Mouse (Mus musculus) hindbrain, embryonic 10.5 days (tissue): Measurements from ENCODE around the gene Aig1. TPM values are rescaled to one million over a fixed set of nuclear protein-coding genes. Genes with fewer than 3 reads are reported as not detected.

Experiments
- DNase-seq: peaks from one replicate; pipeline ENCODE4 v3.0.0-alpha.2; 2017; ENCODE audit warnings: low spot score
- H3K27ac ChIP-seq: fragments of 300-500 bp; sonication (generic); 2 replicates; pipeline ENCODE4 v1.5.1; 2016; ENCODE audit warnings: mild to moderate bottlenecking, moderate library complexity
- H3K27me3 ChIP-seq: fragments of 300-500 bp; sonication (generic); 2 replicates; pipeline ENCODE4 v1.6.1; 2016; ENCODE audit warnings: mild to moderate bottlenecking; ENCODE audit not compliant: poor library complexity, insufficient read depth, severe bottlenecking
- H3K36me3 ChIP-seq: fragments of 300-500 bp; sonication (generic); 2 replicates; pipeline ENCODE4 v1.6.1; 2016; ENCODE audit warnings: mild to moderate bottlenecking, moderate library complexity
- H3K4me1 ChIP-seq: fragments of 300-500 bp; sonication (generic); replicated peaks from 2 replicates; pipeline ENCODE4 v1.6.1; 2016; ENCODE audit warnings: mild to moderate bottlenecking
- H3K4me3 ChIP-seq: fragments of 300-500 bp; sonication (generic); 2 replicates; pipeline ENCODE4 v1.5.1; 2016; ENCODE audit warnings: mild to moderate bottlenecking, moderate library complexity
- H3K9me3 ChIP-seq: fragments of 300-500 bp; sonication (generic); 2 replicates; pipeline ENCODE4 v1.6.1; 2016; ENCODE audit warnings: mild to moderate bottlenecking, moderate library complexity
- WGBS: fragments of 180-500 bp; shearing (Covaris S2); methylation state at CpG from one replicate; pipeline ENCODE4 v1.1.7; 2016; 5-methylcytosine and 5-hydroxymethylcytosine counted together
- polyA plus RNA-seq: library from polyadenylated mRNA; unstranded; fragments of >200 nt; fragmentation: Nextera tagmentation; extraction: Ambion mirVana; gene quantifications from 2 replicates; pipeline ENCODE4 v1.2.1, GENCODE M21; 2016

The Aig1 gene
- polyA plus RNA-seq, 1 experiment from 2014 or later = 38.6 TPM

GRCm38 (mm10) chr10:13682565-13682964, 186.2 kb downstream of the Aig1 start:
- H3K4me3 ChIP-seq = no peak overlapping the region
- no peaks in the 10 kb centered on the region for H3K9me3 ChIP-seq
- WGBS = 64% methylated on average over 3 of the region's 3 CpGs
- H3K36me3 ChIP-seq = no peaks in the 10 kb centered on the region
- no peak for DNase-seq
- H3K27me3 ChIP-seq = no peaks in the 10 kb centered on the region
- no peaks in the 10 kb centered on the region for H3K4me1 ChIP-seq
- no peak overlapping the region for H3K27ac ChIP-seq

GRCm38 (mm10) chr10:13677440-13677839, 191.3 kb downstream of the Aig1 start:
- H3K36me3 ChIP-seq = no peaks in the 10 kb centered on the region
- H3K4me3 ChIP-seq = no peak overlapping the region
- H3K9me3 ChIP-seq = no peaks in the 10 kb centered on the region
- no peak overlapping the region for H3K27ac ChIP-seq
- H3K4me1 ChIP-seq = 0 out of 2 replicates have a peak, but pooled peaks cover 11% of the 10 kb centered on the region
- WGBS = 89% methylated on average over 2 of the region's 2 CpGs
- H3K27me3 ChIP-seq = no peaks in the 10 kb centered on the region
- DNase-seq = no peak

GRCm38 (mm10) chr10:13675033-13675379, 193.8 kb downstream of the Aig1 start:
- H3K27me3 ChIP-seq = no peaks in the 10 kb centered on the region
- H3K9me3 ChIP-seq = no peaks in the 10 kb centered on the region

GRCm38 (mm10) chr10:13674304-13675032, 194.3 kb downstream of the Aig1 start:
- WGBS = 76% methylated on average over 7 of the region's 7 CpGs
- no peak for DNase-seq

More at GRCm38 (mm10) chr10:13675033-13675379, 193.8 kb downstream of the Aig1 start:
- no peaks in the 10 kb centered on the region for H3K36me3 ChIP-seq
- H3K27ac ChIP-seq = no peak overlapping the region
- WGBS = 86% methylated on average over 3 of the region's 3 CpGs
- no peak for DNase-seq
- H3K4me1 ChIP-seq = 0 out of 2 replicates have a peak, but pooled peaks cover 11% of the 10 kb centered on the region
- H3K4me3 ChIP-seq = no peak overlapping the region

GRCm38 (mm10) chr10:13667166-13667696, 201.5 kb downstream of the Aig1 start:
- no peaks in the 10 kb centered on the region for H3K36me3 ChIP-seq
- H3K9me3 ChIP-seq = no peaks in the 10 kb centered on the region
- no peak overlapping the region for H3K27ac ChIP-seq
- no peaks in the 10 kb centered on the region for H3K4me1 ChIP-seq
- DNase-seq = no peak
- H3K27me3 ChIP-seq = no peaks in the 10 kb centered on the region
- no peak overlapping the region for H3K4me3 ChIP-seq
- WGBS = 88% methylated on average over 10 of the region's 10 CpGs

More at GRCm38 (mm10) chr10:13674304-13675032, 194.3 kb downstream of the Aig1 start:
- H3K27ac ChIP-seq = no peak overlapping the region
- H3K36me3 ChIP-seq = no peaks in the 10 kb centered on the region
- no peaks in the 10 kb centered on the region for H3K9me3 ChIP-seq
- H3K4me1 ChIP-seq = 0 out of 2 replicates have a peak, but pooled peaks cover 11% of the 10 kb centered on the region
- H3K4me3 ChIP-seq = no peak overlapping the region
- H3K27me3 ChIP-seq = no peaks in the 10 kb centered on the region

- H3K4me1 ChIP-seq = peaks cover 2% of the 10 kb centered on the region; the same call in 1 of the 2 replicates
- no peak overlapping the region for H3K4me3 ChIP-seq
- H3K27ac ChIP-seq = no peak overlapping the region
- DNase-seq = no peak
- H3K9me3 ChIP-seq = no peaks in the 10 kb centered on the region
- no peaks in the 10 kb centered on the region for H3K36me3 ChIP-seq
- no peaks in the 10 kb centered on the region for H3K27me3 ChIP-seq
These were observed 205.3 kb downstream of the Aig1 start for GRCm38 (mm10) chr10:13663476-13663875.

GRCm38 (mm10) chr10:13659778-13660177, 209.0 kb downstream of the Aig1 start:
- Histone ChIP-seq H3K36me3 (no peaks in the 10 kb centered on the region), H3K4me1 (peaks cover 2% of the 10 kb centered on the region; the same call in 1 of the 2 replicates), H3K27ac (no peak overlapping the region), H3K4me3 (no peak overlapping the region), H3K9me3 (no peaks in the 10 kb centered on the region), H3K27me3 (no peaks in the 10 kb centered on the region)
- WGBS = 44% methylated on average over 2 of the region's 2 CpGs
- DNase-seq = no peak

- H3K36me3 ChIP-seq = no peaks in the 10 kb centered on the region
- H3K27me3 ChIP-seq = no peaks in the 10 kb centered on the region
- H3K4me3 ChIP-seq = no peak overlapping the region
- no peak for DNase-seq
- peaks cover 5% of the 10 kb centered on the region; the same call in 1 of the 2 replicates for H3K4me1 ChIP-seq
- H3K27ac ChIP-seq = no peak overlapping the region
- 87% methylated on average over 10 of the region's 10 CpGs for WGBS
- no peaks in the 10 kb centered on the region for H3K9me3 ChIP-seq
These were observed 214.9 kb downstream of the Aig1 start for GRCm38 (mm10) chr10:13653739-13654462.

GRCm38 (mm10) chr10:13653326-13653725, 215.5 kb downstream of the Aig1 start:
- 87% methylated on average over 7 of the region's 7 CpGs for WGBS
- H3K27ac ChIP-seq = no peak overlapping the region
- H3K4me1 ChIP-seq = peaks cover 5% of the 10 kb centered on the region; the same call in 1 of the 2 replicates
- no peak for DNase-seq
- H3K9me3 ChIP-seq = no peaks in the 10 kb centered on the region
- H3K36me3 ChIP-seq = no peaks in the 10 kb centered on the region
- no peaks in the 10 kb centered on the region for H3K27me3 ChIP-seq
- H3K4me3 ChIP-seq = no peak overlapping the region

- Histone ChIP-seq H3K27me3 (no peaks in the 10 kb centered on the region), H3K27ac (no peak overlapping the region), H3K36me3 (no peaks in the 10 kb centered on the region), H3K4me3 (no peak overlapping the region), H3K4me1 (peaks cover 5% of the 10 kb centered on the region; the same call in 1 of the 2 replicates), H3K9me3 (no peaks in the 10 kb centered on the region)
- no peak for DNase-seq
- 92% methylated on average over 4 of the region's 4 CpGs for WGBS
These were observed 216.7 kb downstream of the Aig1 start for GRCm38 (mm10) chr10:13652061-13652460.

GRCm38 (mm10) chr10:13641750-13642149, 227.0 kb downstream of the Aig1 start:
- Histone ChIP-seq H3K27me3 (no peaks in the 10 kb centered on the region), H3K4me1 (no peaks in the 10 kb centered on the region), H3K9me3 (no peaks in the 10 kb centered on the region), H3K27ac (no peak overlapping the region), H3K4me3 (no peak overlapping the region), H3K36me3 (no peaks in the 10 kb centered on the region)
- no peak for DNase-seq
- 28% methylated on average over 7 of the region's 7 CpGs for WGBS

- H3K9me3 ChIP-seq = no peaks in the 10 kb centered on the region
- no peak for DNase-seq
- no peaks in the 10 kb centered on the region for H3K36me3 ChIP-seq
- no peaks in the 10 kb centered on the region for H3K27me3 ChIP-seq
- WGBS = 73% methylated on average over 3 of the region's 3 CpGs
- no peak overlapping the region for H3K27ac ChIP-seq
- no peaks in the 10 kb centered on the region; the same call in 1 of the 2 replicates for H3K4me1 ChIP-seq
- H3K4me3 ChIP-seq = no peak overlapping the region
These were observed 237.0 kb downstream of the Aig1 start for GRCm38 (mm10) chr10:13631796-13632195.

- Histone ChIP-seq H3K27ac (no peak overlapping the region), H3K4me1 (no peaks in the 10 kb centered on the region), H3K36me3 (no peaks in the 10 kb centered on the region), H3K9me3 (no peaks in the 10 kb centered on the region), H3K4me3 (no peak overlapping the region), H3K27me3 (no peaks in the 10 kb centered on the region)
- 77% methylated on average over 5 of the region's 5 CpGs for WGBS
- DNase-seq = no peak
These were observed 245.0 kb downstream of the Aig1 start for GRCm38 (mm10) chr10:13623735-13624134.
